Mouse (Mus musculus): Measurements from ENCODE around the gene Prkaca. TPM values are rescaled to one million over a fixed set of nuclear protein-coding genes. Genes with fewer than 3 reads are reported as not detected.
A peak's percentile ranks its signal among the peaks of the same experiment; 100 is the strongest.

Gene Prkaca
- polyA plus RNA-seq, 1 experiment from 2014 or later, result 156 TPM

GRCm38 (mm10) chr8:83955106-83955957 lies 17.5 kb upstream of the Prkaca start, which contains the start of the genes Gm10644 and Asf1b:
TSS of gene Gm10644 (minus strand) at chr8:83955205.
TSS of gene Asf1b (plus strand) at chr8:83955507.
- no peaks in the 10 kb centered on the region for H3K27me3 ChIP-seq
- peaks cover 19% of the 10 kb centered on the region for H3K4me1 ChIP-seq
- H3K9me3 ChIP-seq, result no peaks in the 10 kb centered on the region
- under 1% methylated on average over 75 of the region's 75 CpGs for WGBS
- peak; percentile 100 for ATAC-seq (ENCODE audit: borderline replicate concordance, extremely low read depth, low FRiP score, low TSS enrichment)
- H3K27ac ChIP-seq, result peak within 1 kb of the TSS; percentile 16
- H3K4me3 ChIP-seq, result peak within 1 kb of the TSS; percentile 79
- peak within 1 kb of the TSS; percentile 94 for H3K4me2 ChIP-seq
- H3K36me3 ChIP-seq, result 0 out of 2 replicates have a peak, but pooled peaks cover 3% of the 10 kb centered on the region
- peak within 1 kb of the TSS; percentile 66 for H3K9ac ChIP-seq

- Histone ChIP-seq H3K27ac (0 out of 2 replicates have a peak overlapping the region, but pooled peaks have one; percentile 7), H3K4me2 (peak overlapping the region; percentile 94), H3K9me3 (no peaks in the 10 kb centered on the region), H3K27me3 (no peaks in the 10 kb centered on the region), H3K36me3 (0 out of 2 replicates have a peak, but pooled peaks cover 3% of the 10 kb centered on the region), H3K4me3 (peak overlapping the region; percentile 79), H3K9ac (peak overlapping the region; percentile 66), H3K4me1 (peaks cover 19% of the 10 kb centered on the region)
- under 1% methylated on average over 15 of the region's 15 CpGs for WGBS
- ATAC-seq (ENCODE audit: borderline replicate concordance, extremely low read depth, low FRiP score, low TSS enrichment), result no peak
These were observed 16.9 kb upstream of the Prkaca start for GRCm38 (mm10) chr8:83955958-83956218.

- Histone ChIP-seq H3K9ac (peak overlapping the region; percentile 66; the same call in 1 of the 2 replicates), H3K27ac (no peak overlapping the region), H3K4me3 (peak overlapping the region; percentile 79), H3K4me2 (peak overlapping the region; percentile 94), H3K4me1 (peaks cover 19% of the 10 kb centered on the region), H3K36me3 (0 out of 2 replicates have a peak, but pooled peaks cover 3% of the 10 kb centered on the region), H3K9me3 (no peaks in the 10 kb centered on the region), H3K27me3 (no peaks in the 10 kb centered on the region)
- ATAC-seq (ENCODE audit: borderline replicate concordance, extremely low read depth, low FRiP score, low TSS enrichment), result no peak
- 8% methylated on average over 1 of the region's 1 CpGs for WGBS
These were observed 16.0 kb upstream of the Prkaca start for GRCm38 (mm10) chr8:83956789-83957188.

- 81% methylated on average over 5 of the region's 5 CpGs for WGBS
- no peak for ATAC-seq (ENCODE audit: borderline replicate concordance, extremely low read depth, low FRiP score, low TSS enrichment)
- no peaks in the 10 kb centered on the region for H3K27me3 ChIP-seq
- no peak overlapping the region for H3K27ac ChIP-seq
- H3K9me3 ChIP-seq, result no peaks in the 10 kb centered on the region
- no peak overlapping the region for H3K9ac ChIP-seq
- no peaks in the 10 kb centered on the region for H3K4me1 ChIP-seq
- no peak overlapping the region for H3K4me2 ChIP-seq
- peaks cover 28% of the 10 kb centered on the region for H3K36me3 ChIP-seq
- H3K4me3 ChIP-seq, result no peak overlapping the region
These were observed 8.6 kb upstream of the Prkaca start for GRCm38 (mm10) chr8:83964015-83964765.

- Histone ChIP-seq H3K9me3 (no peaks in the 10 kb centered on the region), H3K4me1 (0 out of 2 replicates have a peak, but pooled peaks cover 5% of the 10 kb centered on the region), H3K9ac (no peak overlapping the region), H3K27ac (no peak overlapping the region), H3K4me3 (no peak overlapping the region), H3K36me3 (peaks cover 30% of the 10 kb centered on the region), H3K27me3 (no peaks in the 10 kb centered on the region), H3K4me2 (no peak overlapping the region)
- WGBS, result 88% methylated on average over 7 of the region's 7 CpGs
- no peak for ATAC-seq (ENCODE audit: borderline replicate concordance, extremely low read depth, low FRiP score, low TSS enrichment)
These were observed 5.1 kb upstream of the Prkaca start for GRCm38 (mm10) chr8:83967701-83968100.

- no peak overlapping the region for H3K4me3 ChIP-seq
- 83% methylated on average over 4 of the region's 4 CpGs for WGBS
- no peak overlapping the region for H3K4me2 ChIP-seq
- no peaks in the 10 kb centered on the region for H3K9me3 ChIP-seq
- no peak overlapping the region for H3K27ac ChIP-seq
- ATAC-seq (ENCODE audit: borderline replicate concordance, extremely low read depth, low FRiP score, low TSS enrichment), result no peak
- no peak overlapping the region for H3K9ac ChIP-seq
- H3K36me3 ChIP-seq, result peaks cover 30% of the 10 kb centered on the region
- no peaks in the 10 kb centered on the region for H3K27me3 ChIP-seq
- H3K4me1 ChIP-seq, result peaks cover 21% of the 10 kb centered on the region
These were observed 1.7 kb upstream of the Prkaca start for GRCm38 (mm10) chr8:83971121-83971520.

GRCm38 (mm10) chr8:83971661-83972060 lies 1.1 kb upstream of the Prkaca start:
- WGBS, result 77% methylated on average over 6 of the region's 6 CpGs
- peak overlapping the region; percentile 54; the same call in 1 of the 2 replicates for H3K27ac ChIP-seq

GRCm38 (mm10) chr8:83973161-83974031 lies 603 bp downstream of the Prkaca start:
- WGBS, result 4% methylated on average over 37 of the region's 37 CpGs
- peak; percentile 17 for ATAC-seq (ENCODE audit: borderline replicate concordance, extremely low read depth, low FRiP score, low TSS enrichment)
- peak overlapping the region; percentile 81 for H3K4me3 ChIP-seq
- H3K27me3 ChIP-seq, result no peaks in the 10 kb centered on the region
- H3K4me1 ChIP-seq, result peaks cover 42% of the 10 kb centered on the region
- H3K9ac ChIP-seq, result peak overlapping the region; percentile 74
- H3K9me3 ChIP-seq, result no peaks in the 10 kb centered on the region
- H3K36me3 ChIP-seq, result peaks cover 9% of the 10 kb centered on the region
- peak overlapping the region; percentile 91 for H3K4me2 ChIP-seq
- peak overlapping the region; percentile 58; the same call in 1 of the 2 replicates for H3K27ac ChIP-seq

More at GRCm38 (mm10) chr8:83971661-83972060, 1.1 kb upstream of the Prkaca start:
- H3K4me2 ChIP-seq, result peak overlapping the region; percentile 93
- peak overlapping the region; percentile 60 for H3K9ac ChIP-seq
- peaks cover 25% of the 10 kb centered on the region for H3K4me1 ChIP-seq
- H3K4me3 ChIP-seq, result peak overlapping the region; percentile 81
- H3K27me3 ChIP-seq, result no peaks in the 10 kb centered on the region
- no peak for ATAC-seq (ENCODE audit: borderline replicate concordance, extremely low read depth, low FRiP score, low TSS enrichment)
- H3K9me3 ChIP-seq, result no peaks in the 10 kb centered on the region
- H3K36me3 ChIP-seq, result peaks cover 26% of the 10 kb centered on the region

GRCm38 (mm10) chr8:83974521-83974920 lies 1.7 kb downstream of the Prkaca start:
- Histone ChIP-seq H3K4me1 (peaks cover 42% of the 10 kb centered on the region), H3K27me3 (no peaks in the 10 kb centered on the region), H3K9ac (no peak overlapping the region), H3K4me3 (peak overlapping the region; percentile 81), H3K9me3 (no peaks in the 10 kb centered on the region), H3K36me3 (peaks cover 5% of the 10 kb centered on the region), H3K27ac (peak overlapping the region; percentile 62), H3K4me2 (peak overlapping the region; percentile 91)
- ATAC-seq (ENCODE audit: borderline replicate concordance, extremely low read depth, low FRiP score, low TSS enrichment), result no peak
- WGBS, result 51% methylated on average over 4 of the region's 4 CpGs

GRCm38 (mm10) chr8:83976101-83976630 lies 3.4 kb downstream of the Prkaca start:
- Histone ChIP-seq H3K27ac (no peak overlapping the region), H3K4me1 (peaks cover 42% of the 10 kb centered on the region), H3K9ac (no peak overlapping the region), H3K4me2 (no peak overlapping the region), H3K4me3 (no peak overlapping the region), H3K36me3 (peaks cover 6% of the 10 kb centered on the region), H3K27me3 (no peaks in the 10 kb centered on the region), H3K9me3 (no peaks in the 10 kb centered on the region)
- 76% methylated on average over 4 of the region's 4 CpGs for WGBS
- no peak for ATAC-seq (ENCODE audit: borderline replicate concordance, extremely low read depth, low FRiP score, low TSS enrichment)
